Mouse (Mus musculus) bone marrow, adult 2 months (tissue): Measurements from ENCODE around the gene Arfrp1.

Experiments
- CTCF ChIP-seq: fragments of 200-500 bp; IDR thresholded peaks from 2 replicates; pipeline ENCODE4 v1.5.1; 2011; ENCODE audit warnings: low read length, control low read depth; ENCODE audit not compliant: control insufficient read depth, insufficient read depth
- POLR2A ChIP-seq: fragments of 200-500 bp; IDR thresholded peaks from 2 replicates; pipeline ENCODE4 v1.6.1; 2011; ENCODE audit warnings: low read depth, mild to moderate bottlenecking, control low read depth, low read length, borderline replicate concordance; ENCODE audit not compliant: control insufficient read depth

GRCm38 (mm10) chr2:181313006-181313343, 52.2 kb downstream of the Arfrp1 start:
- TF ChIP-seq CTCF (no peak), POLR2A (no peak)
